Mouse (Mus musculus): Measurements from ENCODE around the gene Patj. TPM values are rescaled to one million over a fixed set of nuclear protein-coding genes. Genes with fewer than 3 reads are reported as not detected.

The Patj gene
- polyA plus RNA-seq, 1 experiment, result 124 TPM

DNA sequence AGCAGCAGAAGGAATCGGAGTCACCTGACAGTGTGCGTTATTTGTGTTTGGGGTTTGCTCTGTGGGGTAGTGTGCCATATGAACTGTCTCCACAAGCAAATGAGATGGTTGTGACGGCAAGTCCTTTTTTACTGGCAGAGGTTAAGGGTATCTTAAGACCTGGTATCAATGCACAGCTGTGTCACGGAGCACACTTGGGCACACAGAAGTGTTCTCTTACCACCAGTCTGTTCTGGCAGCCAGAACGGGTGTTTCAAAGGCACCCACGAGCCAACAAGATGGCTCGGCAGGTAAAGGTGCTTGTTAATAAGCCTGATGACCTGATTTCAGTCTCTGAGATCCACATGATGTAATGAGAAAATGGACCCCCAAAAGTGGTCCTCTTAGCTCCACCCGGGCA is 243.1 kb downstream of the Patj start:
- 53% methylated on average over 8 of the region's 8 CpGs for WGBS
- TF ChIP-seq CTCF (IDR thresholded peaks at IDR 0.05; ENCODE audit: borderline replicate concordance, insufficient read depth, low read depth, low read length), result no peak
- TF ChIP-seq POLR2A (IDR thresholded peaks at IDR 0.05; ENCODE audit: borderline replicate concordance, insufficient read depth, low read length), result no peak
- peak overlapping the region; percentile 64 for H3K27ac ChIP-seq (ENCODE audit: insufficient read depth, low read length)
- H3K4me3 ChIP-seq (replicated peaks; ENCODE audit: insufficient read depth, low read depth, low read length), result no peak overlapping the region
- peak in 1 of 2 experiments; percentile 19 for DNase-seq
- peaks cover 38% of the 10 kb centered on the region for H3K4me1 ChIP-seq (ENCODE audit: control insufficient read depth, insufficient read depth, low read length)
- no peaks in the 10 kb centered on the region for H3K27me3 ChIP-seq (ENCODE audit: control insufficient read depth, insufficient read depth, low read length)

DNA sequence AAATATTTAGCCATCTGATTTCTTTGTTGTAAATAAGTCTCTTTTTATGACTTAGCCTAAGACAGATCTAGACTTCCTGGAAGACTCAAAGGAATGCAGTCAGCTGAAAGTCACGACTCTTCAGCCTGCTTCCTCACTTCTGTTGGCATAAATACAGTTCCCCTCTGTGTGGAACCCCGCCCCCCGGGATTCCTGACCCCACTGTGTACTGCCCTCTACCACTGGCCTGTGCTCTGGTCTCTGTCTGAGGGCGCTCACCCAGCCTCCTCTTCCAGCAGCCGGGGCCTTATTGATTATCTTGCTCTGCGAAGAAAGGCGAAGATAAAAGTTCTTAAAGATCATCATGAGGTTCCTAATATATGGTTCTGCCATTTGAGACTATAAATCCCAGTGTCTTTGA is 258.1 kb downstream of the Patj start:
- no peaks in the 10 kb centered on the region for H3K27me3 ChIP-seq (ENCODE audit: control insufficient read depth, insufficient read depth, low read length)
- H3K4me1 ChIP-seq (ENCODE audit: control insufficient read depth, insufficient read depth, low read length), result peaks cover 9% of the 10 kb centered on the region
- H3K4me3 ChIP-seq (replicated peaks; ENCODE audit: insufficient read depth, low read depth, low read length), result no peak overlapping the region
- 56% methylated on average over 7 of the region's 7 CpGs for whole genome bisulfite sequencing
- peak overlapping the region; percentile 35 for H3K27ac ChIP-seq (ENCODE audit: insufficient read depth, low read length)
- DNase-seq, result no peak
- no peak for TF ChIP-seq CTCF (IDR thresholded peaks at IDR 0.05; ENCODE audit: borderline replicate concordance, insufficient read depth, low read depth, low read length)
- TF ChIP-seq POLR2A (IDR thresholded peaks at IDR 0.05; ENCODE audit: borderline replicate concordance, insufficient read depth, low read length), result no peak

DNA sequence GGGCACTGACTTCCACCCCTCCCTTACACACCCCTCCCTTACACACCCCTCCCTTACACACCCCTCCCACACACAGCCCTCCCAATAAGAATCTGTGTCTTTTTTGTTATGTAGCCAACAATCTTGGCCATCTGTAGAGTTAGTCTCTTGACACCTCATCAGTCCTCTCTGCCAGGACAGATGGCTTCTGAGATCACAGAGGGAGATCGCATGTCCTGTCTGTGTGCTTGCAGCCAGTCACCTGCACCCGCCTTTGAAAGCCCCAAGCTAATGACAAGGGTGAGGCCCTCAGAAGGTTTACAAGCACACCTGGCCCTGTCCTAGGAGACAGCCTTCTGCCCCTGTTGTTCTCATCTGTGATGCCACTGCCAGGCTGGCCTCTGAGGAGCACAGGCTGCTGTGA is 258.8 kb downstream of the Patj start:
- Histone ChIP-seq H3K4me1 (ENCODE audit: control insufficient read depth, insufficient read depth, low read length) (peaks cover 9% of the 10 kb centered on the region), H3K4me3 (replicated peaks; ENCODE audit: insufficient read depth, low read depth, low read length) (no peak overlapping the region), H3K27ac (ENCODE audit: insufficient read depth, low read length) (peak overlapping the region; percentile 87), H3K27me3 (ENCODE audit: control insufficient read depth, insufficient read depth, low read length) (no peaks in the 10 kb centered on the region)
- peak; percentile 86 to 95 for DNase-seq
- 4% methylated on average over 2 of the region's 2 CpGs for WGBS
- TF ChIP-seq CTCF (IDR thresholded peaks at IDR 0.05; ENCODE audit: borderline replicate concordance, insufficient read depth, low read depth, low read length) (no peak), POLR2A (IDR thresholded peaks at IDR 0.05; ENCODE audit: borderline replicate concordance, insufficient read depth, low read length) (no peak)

DNA sequence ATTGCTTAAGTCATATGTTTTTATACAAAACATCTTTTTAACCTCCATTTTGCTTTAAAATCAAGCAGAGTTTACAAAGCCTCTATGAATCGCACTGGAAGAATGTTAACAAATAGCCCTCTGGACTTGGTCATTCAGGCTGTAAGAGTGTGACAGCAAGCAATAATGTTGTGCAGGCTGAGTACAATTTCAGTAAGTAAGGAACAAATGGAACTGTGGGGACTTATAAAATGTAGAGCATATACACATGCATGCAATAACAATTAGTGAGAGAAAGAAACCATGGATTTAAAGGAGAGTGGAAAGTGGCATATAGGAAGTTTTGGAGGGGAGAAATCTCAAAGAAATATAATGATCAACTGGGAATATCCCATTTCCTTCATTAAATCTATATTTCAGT is 261.2 kb downstream of the Patj start:
- TF ChIP-seq CTCF (IDR thresholded peaks at IDR 0.05; ENCODE audit: borderline replicate concordance, insufficient read depth, low read depth, low read length) (no peak), POLR2A (IDR thresholded peaks at IDR 0.05; ENCODE audit: borderline replicate concordance, insufficient read depth, low read length) (no peak)
- DNase-seq, result no peak

DNA sequence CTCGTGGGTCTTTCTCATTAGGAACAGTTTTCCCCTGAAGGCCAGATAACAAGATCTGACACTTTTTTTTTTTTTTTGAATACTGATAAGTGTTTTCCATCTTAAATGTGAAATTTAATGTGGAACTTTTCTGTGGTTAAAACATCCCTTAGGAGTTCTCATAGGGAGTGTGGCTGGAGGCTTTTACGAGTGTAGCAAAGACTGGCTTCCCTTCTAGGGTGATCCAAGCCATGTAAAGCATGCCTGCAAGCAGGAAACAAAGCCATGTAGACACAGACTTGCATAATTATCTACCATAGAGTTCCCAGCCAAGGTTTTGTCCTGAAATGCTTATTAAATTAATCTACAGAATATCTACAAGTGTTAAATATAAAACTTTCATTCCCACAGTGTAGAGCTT is 263.4 kb downstream of the Patj start:
- peaks cover 8% of the 10 kb centered on the region; the same call in 1 of the 2 replicates for H3K4me1 ChIP-seq (ENCODE audit: control insufficient read depth, insufficient read depth, low read length)
- TF ChIP-seq CTCF (IDR thresholded peaks at IDR 0.05; ENCODE audit: borderline replicate concordance, insufficient read depth, low read depth, low read length), result no peak
- no peak for TF ChIP-seq POLR2A (IDR thresholded peaks at IDR 0.05; ENCODE audit: borderline replicate concordance, insufficient read depth, low read length)
- peak in 1 of 2 experiments; percentile 1 for DNase-seq
- no peaks in the 10 kb centered on the region for H3K27me3 ChIP-seq (ENCODE audit: control insufficient read depth, insufficient read depth, low read length)
- H3K27ac ChIP-seq (ENCODE audit: insufficient read depth, low read length), result no peak overlapping the region
- 89% methylated on average over 2 of the region's 2 CpGs for WGBS
- H3K4me3 ChIP-seq (replicated peaks; ENCODE audit: insufficient read depth, low read depth, low read length), result no peak overlapping the region

More for the DNA sequence above, 261.2 kb downstream of the Patj start:
- no peaks in the 10 kb centered on the region for H3K27me3 ChIP-seq (ENCODE audit: control insufficient read depth, insufficient read depth, low read length)
- WGBS, result 94% methylated on average over 1 of the region's 1 CpGs
- H3K27ac ChIP-seq (ENCODE audit: insufficient read depth, low read length), result no peak overlapping the region
- H3K4me1 ChIP-seq (ENCODE audit: control insufficient read depth, insufficient read depth, low read length), result peaks cover 12% of the 10 kb centered on the region
- H3K4me3 ChIP-seq (replicated peaks; ENCODE audit: insufficient read depth, low read depth, low read length), result no peak overlapping the region

DNA sequence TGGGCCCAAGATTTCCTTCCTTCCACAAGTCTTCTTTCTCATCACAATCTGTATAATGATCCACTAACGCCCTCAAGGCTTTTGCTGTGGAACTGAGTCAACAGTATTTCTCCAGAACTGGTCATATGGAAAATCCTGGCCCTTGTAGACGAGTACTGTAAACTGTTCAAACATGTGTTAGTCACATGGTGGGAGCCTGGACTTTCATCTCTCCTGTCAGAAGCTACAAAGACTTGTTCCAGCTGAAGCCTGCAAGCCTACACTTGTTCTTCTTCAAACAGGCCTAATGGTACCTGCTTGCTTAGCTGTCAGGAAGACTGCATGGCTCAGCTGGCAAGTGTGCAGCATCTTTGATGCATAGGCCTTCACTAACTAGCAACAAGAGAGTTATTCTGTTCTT is 264.9 kb downstream of the Patj start:
- H3K27me3 ChIP-seq (ENCODE audit: control insufficient read depth, insufficient read depth, low read length), result no peaks in the 10 kb centered on the region
- H3K4me1 ChIP-seq (ENCODE audit: control insufficient read depth, insufficient read depth, low read length), result peaks cover 3% of the 10 kb centered on the region; the same call in 1 of the 2 replicates
- DNase-seq, result peak in 1 of 2 experiments; percentile 15
- H3K27ac ChIP-seq (ENCODE audit: insufficient read depth, low read length), result no peak overlapping the region
- TF ChIP-seq POLR2A (IDR thresholded peaks at IDR 0.05; ENCODE audit: borderline replicate concordance, insufficient read depth, low read length) (no peak), CTCF (IDR thresholded peaks at IDR 0.05; ENCODE audit: borderline replicate concordance, insufficient read depth, low read depth, low read length) (no peak)
- WGBS, result 52% methylated on average over 2 of the region's 2 CpGs
- no peak overlapping the region for H3K4me3 ChIP-seq (replicated peaks; ENCODE audit: insufficient read depth, low read depth, low read length)

DNA sequence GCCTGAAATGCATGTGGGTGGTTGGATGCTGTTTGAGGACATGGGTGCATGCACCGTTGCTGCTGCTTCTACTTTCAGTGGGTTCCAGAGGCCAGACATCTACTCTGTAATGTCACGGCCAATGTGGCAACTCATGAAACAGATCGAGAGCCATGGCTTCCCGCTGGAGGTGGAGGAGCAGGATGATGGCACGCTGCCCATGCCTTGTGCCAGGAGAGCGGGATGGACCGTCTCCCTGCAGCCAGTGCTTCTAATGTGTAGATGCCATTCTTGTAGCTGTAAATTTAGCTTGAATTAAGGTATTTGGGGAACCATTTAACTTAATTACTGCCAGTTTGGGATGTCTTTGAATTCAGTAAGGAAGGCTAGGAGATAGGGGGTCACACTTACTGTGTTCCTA is 270.3 kb downstream of the Patj start:
- no peak for TF ChIP-seq POLR2A (IDR thresholded peaks at IDR 0.05; ENCODE audit: borderline replicate concordance, insufficient read depth, low read length)
- TF ChIP-seq CTCF (IDR thresholded peaks at IDR 0.05; ENCODE audit: borderline replicate concordance, insufficient read depth, low read depth, low read length), result no peak
- no peak overlapping the region for H3K4me3 ChIP-seq (replicated peaks; ENCODE audit: insufficient read depth, low read depth, low read length)
- peak; percentile 87 for DNase-seq
- peak overlapping the region; percentile 87; the same call in 1 of the 2 replicates for H3K27ac ChIP-seq (ENCODE audit: insufficient read depth, low read length)
- H3K27me3 ChIP-seq (ENCODE audit: control insufficient read depth, insufficient read depth, low read length), result no peaks in the 10 kb centered on the region
- peaks cover 17% of the 10 kb centered on the region for H3K4me1 ChIP-seq (ENCODE audit: control insufficient read depth, insufficient read depth, low read length)
- 9% methylated on average over 7 of the region's 7 CpGs for WGBS

DNA sequence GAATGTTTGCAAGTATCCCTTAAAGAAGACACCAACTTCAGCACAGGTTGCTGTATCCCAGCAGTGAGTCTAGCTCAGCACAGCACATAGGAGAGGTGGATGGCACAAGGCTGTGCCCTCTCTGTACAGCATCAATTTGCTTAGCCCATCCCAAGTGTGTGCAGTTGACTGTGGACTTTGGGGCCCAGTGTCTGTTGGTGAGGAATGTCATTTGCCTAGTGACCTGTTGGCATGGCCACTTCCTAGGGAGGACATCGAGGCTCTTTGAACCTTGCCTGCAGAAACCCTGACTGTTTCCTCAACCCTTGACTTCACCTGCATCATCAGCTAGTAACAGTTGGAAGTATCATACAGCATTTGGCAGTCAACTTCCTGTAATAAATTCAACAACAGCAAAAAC is 270.9 kb downstream of the Patj start:
- 46% methylated on average over 1 of the region's 1 CpGs for WGBS
- H3K4me1 ChIP-seq (ENCODE audit: control insufficient read depth, insufficient read depth, low read length), result peaks cover 17% of the 10 kb centered on the region
- DNase-seq, result peak in 1 of 2 experiments; percentile 27
- H3K27me3 ChIP-seq (ENCODE audit: control insufficient read depth, insufficient read depth, low read length), result no peaks in the 10 kb centered on the region
- TF ChIP-seq CTCF (IDR thresholded peaks at IDR 0.05; ENCODE audit: borderline replicate concordance, insufficient read depth, low read depth, low read length), result no peak
- no peak for TF ChIP-seq POLR2A (IDR thresholded peaks at IDR 0.05; ENCODE audit: borderline replicate concordance, insufficient read depth, low read length)
- peak overlapping the region; percentile 87 for H3K27ac ChIP-seq (ENCODE audit: insufficient read depth, low read length)
- no peak overlapping the region for H3K4me3 ChIP-seq (replicated peaks; ENCODE audit: insufficient read depth, low read depth, low read length)
